Comparison of ENCODE assay signal across 17 mouse cellular contexts in the genomic region with DNA sequence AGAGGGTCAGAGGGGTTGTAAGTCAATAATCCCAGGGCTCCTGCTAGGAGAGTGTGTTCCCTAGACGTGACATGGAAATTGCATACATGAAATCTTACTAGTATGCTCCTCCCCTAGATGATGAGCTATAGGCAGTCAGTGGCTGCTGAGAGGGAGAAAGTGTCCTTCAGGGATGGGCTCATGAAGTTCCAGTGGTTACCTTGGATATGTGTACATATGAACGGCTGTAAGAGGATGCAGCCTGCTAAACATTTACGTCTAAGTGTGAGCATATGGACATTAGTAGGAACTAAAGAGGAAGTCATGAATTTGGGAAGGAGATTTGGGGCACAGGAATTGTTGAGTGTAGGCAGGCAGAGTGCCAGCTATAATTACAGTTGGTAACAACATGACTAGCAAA. TPM values are rescaled to one million over a fixed set of nuclear protein-coding genes. Genes with fewer than 3 reads are reported as not detected.
DNase-seq lines count a peak whose midpoint lies in the region; ATAC-seq lines count a peak whose summit lies in the region.
"Had no signal": no experiment of that assay in that cellular context is flagged by ENCODE, and none has a peak within 500 bp of the region (broad histone marks: within the 10 kb centered on the region; RNA-seq: fewer than 3 reads in every experiment).

No protein-coding gene starts in this region.

- no peaks in the 10 kb centered on the region for H3K9me3 ChIP-seq in heart, embryonic 12.5 days (replicated peaks)
- H3K9me3 ChIP-seq in midbrain, embryonic 13.5 days, result no peaks in the 10 kb centered on the region
- H3K9me3 ChIP-seq in midbrain, embryonic 11.5 days (ENCODE audit: control insufficient read depth, low read length), result no peaks in the 10 kb centered on the region
- H3K9me3 ChIP-seq: limb, embryonic 13.5 days; neural tube, embryonic 12.5 days had no signal

- 53% methylated on average over 3 of the region's 3 CpGs for WGBS in heart, embryonic 12.5 days
- 73% methylated on average over 3 of the region's 3 CpGs for WGBS in midbrain, embryonic 13.5 days
- WGBS in midbrain, embryonic 11.5 days, result 72% methylated on average over 3 of the region's 3 CpGs

- no peak overlapping the region for H3K9ac ChIP-seq in heart, embryonic 12.5 days
- H3K9ac ChIP-seq in midbrain, embryonic 13.5 days (replicated peaks), result no peak overlapping the region
- H3K9ac ChIP-seq in midbrain, embryonic 11.5 days (ENCODE audit: low read length), result no peak overlapping the region
- H3K9ac ChIP-seq: limb, embryonic 13.5 days; liver, embryonic 14.5 days; neural tube, embryonic 12.5 days had no signal

- no peak overlapping the region for H3K4me3 ChIP-seq in heart, embryonic 12.5 days
- H3K4me3 ChIP-seq in midbrain, embryonic 13.5 days (replicated peaks), result no peak overlapping the region
- no peak overlapping the region for H3K4me3 ChIP-seq in midbrain, embryonic 11.5 days (ENCODE audit: low read depth, low read length)
- H3K4me3 ChIP-seq: limb, embryonic 13.5 days; neural tube, embryonic 12.5 days had no signal

- intact Hi-C loops in heart, postnatal 25 days (cut with DNase I), result no loop called here

- 0 out of 2 replicates have a peak overlapping the region, but pooled peaks have one; percentile 9 for H3K27ac ChIP-seq in heart, embryonic 12.5 days (ENCODE audit: poor library complexity, severe bottlenecking)
- no peak overlapping the region for H3K27ac ChIP-seq in midbrain, embryonic 13.5 days
- no peak overlapping the region for H3K27ac ChIP-seq in midbrain, embryonic 11.5 days (ENCODE audit: low read depth, low read length)
- H3K27ac ChIP-seq: limb, embryonic 13.5 days; liver, embryonic 14.5 days; neural tube, embryonic 12.5 days; stomach, postnatal 0 days had no signal

- peaks cover 21% of the 10 kb centered on the region for H3K4me1 ChIP-seq in heart, embryonic 12.5 days (replicated peaks)
- H3K4me1 ChIP-seq in midbrain, embryonic 13.5 days (replicated peaks), result peaks cover 12% of the 10 kb centered on the region
- H3K4me1 ChIP-seq in midbrain, embryonic 11.5 days (ENCODE audit: control insufficient read depth, insufficient read depth, low read length), result no peaks in the 10 kb centered on the region; the same call in none of the 2 replicates
- H3K4me1 ChIP-seq: neural tube, embryonic 12.5 days had no signal

- DNase-seq in cerebellum, adult 9-11 months, result no peak
- DNase-seq in heart, postnatal 25 days (ENCODE audit: low spot score), result no peak
- no peak for DNase-seq in midbrain, embryonic 11.5 days (ENCODE audit: low spot score, missing footprints)
- no peak for DNase-seq in kidney, adult 9 months
- DNase-seq in ovary, postnatal 14 days (ENCODE audit: low spot score), result no peak
- DNase-seq: adrenal gland, adult 8-10 months; gastrocnemius, postnatal 25 days; kidney, adult 2 months; kidney, postnatal 4 days had no signal

- 0 out of 2 replicates have a peak overlapping the region, but pooled peaks have one; percentile 2 for H3K4me2 ChIP-seq in heart, embryonic 12.5 days
- no peak overlapping the region for H3K4me2 ChIP-seq in midbrain, embryonic 13.5 days (replicated peaks)
- no peak overlapping the region for H3K4me2 ChIP-seq in midbrain, embryonic 11.5 days
- H3K4me2 ChIP-seq: limb, embryonic 13.5 days; neural tube, embryonic 12.5 days had no signal

- no peaks in the 10 kb centered on the region for H3K27me3 ChIP-seq in heart, embryonic 12.5 days (replicated peaks)
- no peaks in the 10 kb centered on the region for H3K27me3 ChIP-seq in midbrain, embryonic 13.5 days
- no peaks in the 10 kb centered on the region for H3K27me3 ChIP-seq in midbrain, embryonic 11.5 days (ENCODE audit: control insufficient read depth, insufficient read depth, low read length)
- H3K27me3 ChIP-seq: limb, embryonic 13.5 days; neural tube, embryonic 12.5 days had no signal

- H3K36me3 ChIP-seq in heart, embryonic 12.5 days, result no peaks in the 10 kb centered on the region
- no peaks in the 10 kb centered on the region for H3K36me3 ChIP-seq in midbrain, embryonic 13.5 days
- no peaks in the 10 kb centered on the region for H3K36me3 ChIP-seq in midbrain, embryonic 11.5 days (ENCODE audit: control insufficient read depth, insufficient read depth, low read length)
- H3K36me3 ChIP-seq: limb, embryonic 13.5 days; neural tube, embryonic 12.5 days had no signal

- 0 out of 2 replicates have a peak, but pooled peaks have one; percentile 31 for ATAC-seq in cerebellum, adult (ENCODE audit: insufficient number of reproducible peaks, low FRiP score, low TSS enrichment)
- no peak for ATAC-seq in heart, embryonic 12.5 days (ENCODE audit: insufficient number of reproducible peaks, low FRiP score)
- ATAC-seq in midbrain, embryonic 13.5 days, result 0 out of 2 replicates have a peak, but pooled peaks have one; percentile 9
- ATAC-seq in midbrain, embryonic 11.5 days (ENCODE audit: low FRiP score), result no peak
- ATAC-seq: lung, postnatal 0 days had no signal

RNA-seq across cellular contexts. Expression of gene Ube2e3, which starts 38.0 kb away (rescaled TPM):
- 116 and 124 TPM in 2 replicates for polyA plus RNA-seq in heart, embryonic 12.5 days (2016; fragmentation: Nextera tagmentation; extraction: Ambion mirVana)
- total RNA-seq in heart, postnatal 25 days (2021), result 10 to 100 TPM; 49.0 to 49.3 TPM
- 299 and 325 TPM in 2 replicates for polyA plus RNA-seq in midbrain, embryonic 13.5 days (2015; fragmentation: Nextera tagmentation; extraction: Ambion mirVana)
- polyA plus RNA-seq in midbrain, embryonic 11.5 days (2014; fragmentation: Nextera tagmentation; extraction: Ambion mirVana), result 287 and 293 TPM in 2 replicates

Comparison
In these comparisons a context has a peak if more than half of its experiments do, and no peak if none do; other contexts are left out.
1. ATAC-seq: peak in cerebellum, adult (single experiment) and midbrain, embryonic 13.5 days (single experiment); none in heart, embryonic 12.5 days (single experiment) and midbrain, embryonic 11.5 days (single experiment).